Mouse (Mus musculus) heart, embryonic 11.5 days (tissue): ENCODE measurements around the gene Jmjd1c. TPM values are rescaled to one million over a fixed set of nuclear protein-coding genes. Genes with fewer than 3 reads are reported as not detected.

Experiments used
- ATAC-seq: fragments of 200-750 bp; cut with Nextera tagmentation; replicated peaks from 2 replicates; pipeline ENCODE4 v1.8.0; 2017; ENCODE audit warnings: moderate library complexity; ENCODE audit not compliant: insufficient number of reproducible peaks, low FRiP score, low TSS enrichment
- H3K27ac ChIP-seq: fragments of 300-500 bp; sonication (generic); 2 replicates; pipeline ENCODE4 v1.5.1; 2014; ENCODE audit warnings: mild to moderate bottlenecking, low read depth, low read length
- H3K27me3 ChIP-seq: fragments of 300-500 bp; sonication (generic); 2 replicates; pipeline ENCODE4 v1.6.1; 2014; ENCODE audit warnings: mild to moderate bottlenecking, low read length, mixed read lengths; ENCODE audit not compliant: control insufficient read depth, insufficient read depth
- H3K36me3 ChIP-seq: fragments of 300-500 bp; sonication (generic); 2 replicates; pipeline ENCODE4 v1.6.1; 2014; ENCODE audit warnings: mild to moderate bottlenecking, low read length, moderate library complexity, mixed read lengths; ENCODE audit not compliant: control insufficient read depth, insufficient read depth
- H3K4me1 ChIP-seq: fragments of 300-500 bp; sonication (generic); 2 replicates; pipeline ENCODE4 v1.6.1; 2014; ENCODE audit warnings: low read length; ENCODE audit not compliant: control insufficient read depth, insufficient read depth
- H3K4me2 ChIP-seq: fragments of 300-500 bp; sonication (generic); 2 replicates; pipeline ENCODE4 v1.6.1; 2014; ENCODE audit warnings: mild to moderate bottlenecking, moderate library complexity
- H3K4me3 ChIP-seq: fragments of 300-500 bp; sonication (generic); 2 replicates; pipeline ENCODE4 v1.5.1; 2014; ENCODE audit warnings: low read depth, low read length
- H3K9ac ChIP-seq: fragments of 300-500 bp; sonication (generic); 2 replicates; pipeline ENCODE4 v1.6.1; 2014; ENCODE audit warnings: mild to moderate bottlenecking, low read depth, low read length, moderate library complexity
- H3K9me3 ChIP-seq: fragments of 300-500 bp; sonication (generic); replicated peaks from 2 replicates; pipeline ENCODE4 v1.6.1; 2016; ENCODE audit warnings: low read length; ENCODE audit not compliant: control insufficient read depth
- WGBS: fragments of 180-500 bp; shearing (Covaris S2); extraction: QIAGEN DNeasy Blood & Tissue Kit; methylation state at CpG from one replicate; pipeline ENCODE4 v1.1.7; 2014; ENCODE audit not compliant: insufficient replicate concordance; 5-methylcytosine and 5-hydroxymethylcytosine counted together
- polyA plus RNA-seq: library from polyadenylated mRNA; unstranded; fragments of >200 nt; fragmentation: Nextera tagmentation; extraction: Ambion mirVana; gene quantifications from 2 replicates; pipeline ENCODE4 v1.2.1, GENCODE M21; 2014

Gene Jmjd1c
- polyA plus RNA-seq, 1 experiment from 2014 or later: 39.5 TPM

- Histone ChIP-seq H3K27me3 (no peaks in the 10 kb centered on the region), H3K27ac (no peak overlapping the region), H3K4me1 (peaks cover 12% of the 10 kb centered on the region), H3K9ac (no peak overlapping the region), H3K4me2 (no peak overlapping the region), H3K36me3 (no peaks in the 10 kb centered on the region), H3K9me3 (no peaks in the 10 kb centered on the region), H3K4me3 (no peak overlapping the region)
- no peak for ATAC-seq
- 85% methylated on average over 18 of the region's 18 CpGs for WGBS
Measured at GRCm38 (mm10) chr10:67081206-67082007, 14.5 kb upstream of the Jmjd1c start.

GRCm38 (mm10) chr10:67082531-67082930 lies 13.4 kb upstream of the Jmjd1c start:
- Histone ChIP-seq H3K27ac (no peak overlapping the region), H3K4me3 (no peak overlapping the region), H3K4me2 (no peak overlapping the region), H3K4me1 (peaks cover 19% of the 10 kb centered on the region), H3K9ac (no peak overlapping the region), H3K9me3 (no peaks in the 10 kb centered on the region), H3K36me3 (no peaks in the 10 kb centered on the region), H3K27me3 (no peaks in the 10 kb centered on the region)
- 80% methylated on average over 4 of the region's 4 CpGs for WGBS
- no peak for ATAC-seq

- WGBS: 67% methylated on average over 10 of the region's 10 CpGs
- Histone ChIP-seq H3K27me3 (no peaks in the 10 kb centered on the region), H3K36me3 (no peaks in the 10 kb centered on the region), H3K4me2 (no peak overlapping the region), H3K9ac (no peak overlapping the region), H3K4me3 (no peak overlapping the region), H3K27ac (no peak overlapping the region), H3K9me3 (no peaks in the 10 kb centered on the region), H3K4me1 (peaks cover 17% of the 10 kb centered on the region)
- ATAC-seq: no peak
Measured at GRCm38 (mm10) chr10:67083446-67084166, 12.3 kb upstream of the Jmjd1c start.

- Histone ChIP-seq H3K36me3 (no peaks in the 10 kb centered on the region), H3K27ac (no peak overlapping the region), H3K9me3 (no peaks in the 10 kb centered on the region), H3K4me3 (no peak overlapping the region), H3K4me2 (no peak overlapping the region), H3K9ac (no peak overlapping the region), H3K27me3 (no peaks in the 10 kb centered on the region), H3K4me1 (peaks cover 10% of the 10 kb centered on the region)
- no peak for ATAC-seq
- 90% methylated on average over 10 of the region's 10 CpGs for WGBS
Measured at GRCm38 (mm10) chr10:67085124-67085523, 10.8 kb upstream of the Jmjd1c start.

GRCm38 (mm10) chr10:67085916-67086315 lies 10.0 kb upstream of the Jmjd1c start:
- Histone ChIP-seq H3K9me3 (no peaks in the 10 kb centered on the region), H3K27me3 (no peaks in the 10 kb centered on the region), H3K27ac (no peak overlapping the region), H3K9ac (no peak overlapping the region), H3K4me2 (no peak overlapping the region), H3K36me3 (no peaks in the 10 kb centered on the region), H3K4me1 (peaks cover 10% of the 10 kb centered on the region), H3K4me3 (no peak overlapping the region)
- WGBS: 87% methylated on average over 7 of the region's 7 CpGs
- ATAC-seq: no peak

- no peaks in the 10 kb centered on the region for H3K9me3 ChIP-seq
- no peak for ATAC-seq
- no peak overlapping the region for H3K9ac ChIP-seq
- H3K4me1 ChIP-seq: peaks cover 10% of the 10 kb centered on the region
- no peak overlapping the region for H3K27ac ChIP-seq
- no peaks in the 10 kb centered on the region for H3K27me3 ChIP-seq
- 86% methylated on average over 5 of the region's 5 CpGs for WGBS
- no peak overlapping the region for H3K4me3 ChIP-seq
- H3K36me3 ChIP-seq: no peaks in the 10 kb centered on the region
- H3K4me2 ChIP-seq: no peak overlapping the region
Measured at GRCm38 (mm10) chr10:67087447-67088226, 8.3 kb upstream of the Jmjd1c start.

- no peak overlapping the region for H3K9ac ChIP-seq
- no peak for ATAC-seq
- no peak overlapping the region for H3K4me3 ChIP-seq
- no peaks in the 10 kb centered on the region for H3K9me3 ChIP-seq
- no peaks in the 10 kb centered on the region for H3K36me3 ChIP-seq
- no peak overlapping the region for H3K27ac ChIP-seq
- no peak overlapping the region for H3K4me2 ChIP-seq
- WGBS: 91% methylated on average over 4 of the region's 4 CpGs
- no peaks in the 10 kb centered on the region for H3K27me3 ChIP-seq
- peaks cover 10% of the 10 kb centered on the region for H3K4me1 ChIP-seq
Measured at GRCm38 (mm10) chr10:67090611-67091010, 5.3 kb upstream of the Jmjd1c start.

- Histone ChIP-seq H3K4me2 (no peak overlapping the region), H3K27ac (no peak overlapping the region), H3K9ac (no peak overlapping the region), H3K4me1 (peaks cover 18% of the 10 kb centered on the region), H3K27me3 (no peaks in the 10 kb centered on the region), H3K9me3 (no peaks in the 10 kb centered on the region), H3K4me3 (no peak overlapping the region), H3K36me3 (no peaks in the 10 kb centered on the region)
- 78% methylated on average over 7 of the region's 7 CpGs for WGBS
- ATAC-seq: no peak
Measured at GRCm38 (mm10) chr10:67094922-67095321, 1.0 kb upstream of the Jmjd1c start.
